Mouse (Mus musculus) effector memory CD4-positive, alpha-beta T cell, adult 7 months (primary cell): Measurements from ENCODE around the gene Gm4922. TPM values are rescaled to one million over a fixed set of nuclear protein-coding genes. Genes with fewer than 3 reads are reported as not detected.

Experiments used
- polyA plus RNA-seq: library from polyadenylated mRNA; unstranded; fragments of 100-300 nt; shearing (Covaris generic); gene quantifications from one replicate; pipeline ENCODE4 v1.2.1, GENCODE M21; 2017

Gene Gm4922
- not detected for polyA plus RNA-seq

GRCm38 (mm10) chr10:18786693-18787092, at the start of gene Gm4922:
Gene Gm4922 (minus strand): TSS chr10:18786793.

GRCm38 (mm10) chr10:18743286-18744142, 43.1 kb downstream of the Gm4922 start, which contains the start of gene Arfgef3:
Gene Arfgef3 (minus strand): TSS chr10:18743949.

Other genes starting within 250 kb of the Gm4922 start
- gene Hebp2, start 240.7 kb downstream of the Gm4922 start, polyA plus RNA-seq = 0.18 TPM
- gene Arfgef3, start 42.8 kb downstream of the Gm4922 start, polyA plus RNA-seq = 0.11 TPM
- 5.1 TPM for gene Perp, start 58.2 kb upstream of the Gm4922 start, polyA plus RNA-seq
- 3,109 TPM for gene Tnfaip3, start 228.9 kb upstream of the Gm4922 start, polyA plus RNA-seq